Mouse (Mus musculus) spleen, postnatal 36 days (tissue): Measurements from ENCODE around the gene Nes.
A peak's percentile ranks its signal among the peaks of the same experiment; 100 is the strongest.

Source experiments
- DNase-seq, 2 experiments: peaks; one replicate each; pipeline ENCODE4 v3.0.0; 2022; ENCODE audit warnings: low spot score in 2 of 2, mixed read lengths in 1 of 2

Gene Nes

GRCm38 (mm10) chr3:87970939-87971488, at the start of gene Nes:
TSS of gene Nes (plus strand) at chr3:87971078.
- DNase-seq: no peak

- no peak for DNase-seq
Observed at GRCm38 (mm10) chr3:87924996-87925395, 45.9 kb upstream of the Nes start.

- DNase-seq: no peak
Observed at GRCm38 (mm10) chr3:87927452-87927851, 43.4 kb upstream of the Nes start.

- no peak for DNase-seq
Observed at GRCm38 (mm10) chr3:87929341-87930077, 41.4 kb upstream of the Nes start.

GRCm38 (mm10) chr3:87930078-87930795, 40.6 kb upstream of the Nes start, which contains the start of the genes Isg20l2 and Rrnad1:
TSS of gene Isg20l2 (plus strand) at chr3:87930314.
TSS of gene Rrnad1 (minus strand) at chr3:87930717.
- peak; percentile 95 to 96 for DNase-seq

- DNase-seq: no peak
Observed at GRCm38 (mm10) chr3:87934026-87934425, 36.9 kb upstream of the Nes start.

GRCm38 (mm10) chr3:87934501-87934900, 36.4 kb upstream of the Nes start:
- DNase-seq: no peak

- DNase-seq: no peak
Observed at GRCm38 (mm10) chr3:87935201-87935600, 35.7 kb upstream of the Nes start.

GRCm38 (mm10) chr3:87935776-87936175, 35.1 kb upstream of the Nes start:
- DNase-seq: peak; percentile 13 to 32

- DNase-seq: no peak
Observed at GRCm38 (mm10) chr3:87940611-87941010, 30.3 kb upstream of the Nes start.

- no peak for DNase-seq
Observed at GRCm38 (mm10) chr3:87942471-87942870, 28.4 kb upstream of the Nes start.

GRCm38 (mm10) chr3:87943586-87943985, 27.3 kb upstream of the Nes start:
- no peak for DNase-seq

GRCm38 (mm10) chr3:87944838-87945600, 25.9 kb upstream of the Nes start:
- DNase-seq: no peak

GRCm38 (mm10) chr3:87945781-87946540, 24.9 kb upstream of the Nes start:
- no peak for DNase-seq

- DNase-seq: no peak
Observed at GRCm38 (mm10) chr3:87946541-87946860, 24.4 kb upstream of the Nes start.

GRCm38 (mm10) chr3:87947056-87947810, 23.6 kb upstream of the Nes start:
- DNase-seq: no peak

- DNase-seq: no peak
Observed at GRCm38 (mm10) chr3:87947811-87948199, 23.1 kb upstream of the Nes start.

- DNase-seq: no peak
Observed at GRCm38 (mm10) chr3:87948378-87949265, 22.3 kb upstream of the Nes start, which contains the start of gene Crabp2. TSS of gene Crabp2 (plus strand) at chr3:87948666.

- no peak for DNase-seq
Observed at GRCm38 (mm10) chr3:87949266-87949954, 21.5 kb upstream of the Nes start.
